Mouse (Mus musculus): ENCODE measurements at regions not wholly inside any gene's neighbourhood (a gene's known extent, or its start where the extent isn't known, plus 50 kb on each side); places are given as distances from the start of the nearest gene placed in this dataset.

GRCm38 (mm10) chr12:99039497-99040322 is 119.3 kb downstream of the Ttc8 start:
- DNase-seq (ENCODE audit: low spot score in 2 of 2): no peak

- DNase-seq (ENCODE audit: low spot score in 2 of 2): no peak
Measured at GRCm38 (mm10) chr12:99041606-99042005, 121.2 kb downstream of the Ttc8 start.

- DNase-seq (ENCODE audit: low spot score in 2 of 2): no peak
Measured at GRCm38 (mm10) chr12:99042918-99043862, 122.8 kb downstream of the Ttc8 start.

- no peak for DNase-seq (ENCODE audit: low spot score in 2 of 2)
Measured at GRCm38 (mm10) chr12:99044477-99044876, 124.1 kb downstream of the Ttc8 start.

- peak in 1 of 2 experiments; percentile 26 for DNase-seq (ENCODE audit: low spot score in 2 of 2)
Measured at GRCm38 (mm10) chr12:99050426-99050825, 130.1 kb downstream of the Ttc8 start.

- peak in 1 of 2 experiments; percentile 17 for DNase-seq (ENCODE audit: low spot score in 2 of 2)
Measured at GRCm38 (mm10) chr12:99052599-99052998, 132.2 kb downstream of the Ttc8 start.

GRCm38 (mm10) chr12:99057521-99057920 is 137.1 kb downstream of the Ttc8 start:
- DNase-seq (ENCODE audit: low spot score in 2 of 2): no peak

GRCm38 (mm10) chr12:99058916-99059315 is 138.5 kb downstream of the Ttc8 start:
- DNase-seq (ENCODE audit: low spot score in 2 of 2): no peak

- DNase-seq (ENCODE audit: low spot score in 2 of 2): no peak
Measured at GRCm38 (mm10) chr12:99059491-99059890, 139.1 kb downstream of the Ttc8 start.

- DNase-seq (ENCODE audit: low spot score in 2 of 2): no peak
Measured at GRCm38 (mm10) chr12:99060702-99061101, 140.3 kb downstream of the Ttc8 start.

GRCm38 (mm10) chr12:99063441-99063840 is 143.1 kb downstream of the Ttc8 start:
- DNase-seq (ENCODE audit: low spot score in 2 of 2): no peak

GRCm38 (mm10) chr12:99063885-99064284 is 143.5 kb downstream of the Ttc8 start:
- no peak for DNase-seq (ENCODE audit: low spot score in 2 of 2)

- DNase-seq (ENCODE audit: low spot score in 2 of 2): no peak
Measured at GRCm38 (mm10) chr12:99067962-99068361, 147.6 kb downstream of the Ttc8 start.

- DNase-seq (ENCODE audit: low spot score in 2 of 2): no peak
Measured at GRCm38 (mm10) chr12:99073766-99074165, 153.4 kb downstream of the Ttc8 start.

GRCm38 (mm10) chr12:99077366-99077765 is 157.0 kb downstream of the Ttc8 start:
- DNase-seq (ENCODE audit: low spot score in 2 of 2): no peak

- no peak for DNase-seq (ENCODE audit: low spot score in 2 of 2)
Measured at GRCm38 (mm10) chr12:99079873-99080272, 159.5 kb downstream of the Ttc8 start.

- DNase-seq (ENCODE audit: low spot score in 2 of 2): no peak
Measured at GRCm38 (mm10) chr12:99083616-99084015, 163.2 kb downstream of the Ttc8 start.

- peak; percentile 74 to 76 for DNase-seq (ENCODE audit: low spot score in 2 of 2)
Measured at GRCm38 (mm10) chr12:99084144-99084543, 163.8 kb downstream of the Ttc8 start.

GRCm38 (mm10) chr12:99087286-99087685 is 166.9 kb downstream of the Ttc8 start:
- no peak for DNase-seq (ENCODE audit: low spot score in 2 of 2)

- no peak for DNase-seq (ENCODE audit: low spot score in 2 of 2)
Measured at GRCm38 (mm10) chr12:99091770-99092169, 171.4 kb downstream of the Ttc8 start.

- no peak for DNase-seq (ENCODE audit: low spot score in 2 of 2)
Measured at GRCm38 (mm10) chr12:99093151-99093550, 172.8 kb downstream of the Ttc8 start.

GRCm38 (mm10) chr12:99093989-99094388 is 173.6 kb downstream of the Ttc8 start:
- no peak for DNase-seq (ENCODE audit: low spot score in 2 of 2)

Data from adrenal gland, adult 18-20 months (tissue).